Mouse (Mus musculus) kidney, embryonic 14.5 days (tissue): ENCODE data around the gene Cdr2l. TPM values are rescaled to one million over a fixed set of nuclear protein-coding genes. Genes with fewer than 3 reads are reported as not detected.

ENCODE experiments used
- ATAC-seq: fragments of 200-750 bp; cut with Nextera tagmentation; 2 replicates; pipeline ENCODE4 v1.8.0; 2017; ENCODE audit warnings: moderate number of reproducible peaks, mild to moderate bottlenecking, moderate TSS enrichment, moderate library complexity; ENCODE audit not compliant: low FRiP score, low TSS enrichment
- H3K27ac ChIP-seq: fragments of 300-500 bp; sonication (generic); 2 replicates; pipeline ENCODE4 v1.5.1; 2014; ENCODE audit warnings: low read depth, mild to moderate bottlenecking, low read length, moderate library complexity, mixed read lengths
- H3K27me3 ChIP-seq: fragments of 300-500 bp; sonication (generic); 2 replicates; pipeline ENCODE4 v1.6.1; 2014; ENCODE audit warnings: mild to moderate bottlenecking, low read length; ENCODE audit not compliant: control insufficient read depth, insufficient read depth
- H3K36me3 ChIP-seq: fragments of 300-500 bp; sonication (generic); 2 replicates; pipeline ENCODE4 v1.6.1; 2014; ENCODE audit warnings: low read length, mixed read lengths; ENCODE audit not compliant: control insufficient read depth, insufficient read depth
- H3K4me1 ChIP-seq: fragments of 300-500 bp; sonication (generic); 2 replicates; pipeline ENCODE4 v1.6.1; 2014; ENCODE audit warnings: low read length, mixed read lengths; ENCODE audit not compliant: control insufficient read depth, insufficient read depth
- H3K4me2 ChIP-seq: fragments of 300-500 bp; sonication (generic); replicated peaks from 2 replicates; pipeline ENCODE4 v1.6.1; 2014; ENCODE audit warnings: low read depth, mild to moderate bottlenecking, low read length
- H3K4me3 ChIP-seq: fragments of 300-500 bp; sonication (generic); 2 replicates; pipeline ENCODE4 v1.5.1; 2014; ENCODE audit warnings: mild to moderate bottlenecking, low read length
- H3K9ac ChIP-seq: fragments of 300-500 bp; sonication (generic); 2 replicates; pipeline ENCODE4 v1.6.1; 2014; ENCODE audit warnings: low read depth, mild to moderate bottlenecking, low read length, moderate library complexity
- H3K9me3 ChIP-seq: fragments of 300-500 bp; sonication (generic); 2 replicates; pipeline ENCODE4 v1.6.1; 2016; ENCODE audit warnings: low read length; ENCODE audit not compliant: control insufficient read depth
- WGBS: fragments of 180-500 bp; shearing (Covaris S2); extraction: QIAGEN DNeasy Blood & Tissue Kit; methylation state at CpG from one replicate; pipeline ENCODE4 v1.1.7; 2014; 5-methylcytosine and 5-hydroxymethylcytosine counted together
- polyA plus RNA-seq: library from polyadenylated mRNA; unstranded; fragments of >200 nt; fragmentation: Nextera tagmentation; extraction: Ambion mirVana; gene quantifications from 2 replicates; pipeline ENCODE4 v1.2.1, GENCODE M21; 2014

Gene Cdr2l
- polyA plus RNA-seq, 1 experiment from 2014 or later, result 13.0 TPM

- Histone ChIP-seq H3K27ac (no peak overlapping the region), H3K4me2 (no peak overlapping the region), H3K9ac (no peak overlapping the region), H3K4me1 (peaks cover 11% of the 10 kb centered on the region), H3K36me3 (peaks cover 67% of the 10 kb centered on the region), H3K27me3 (no peaks in the 10 kb centered on the region), H3K9me3 (no peaks in the 10 kb centered on the region), H3K4me3 (no peak overlapping the region)
- ATAC-seq, result no peak
- 82% methylated on average over 6 of the region's 6 CpGs for WGBS
Measured at GRCm38 (mm10) chr11:115425671-115426070, 44.0 kb downstream of the Cdr2l start.

GRCm38 (mm10) chr11:115427482-115428331, 46.0 kb downstream of the Cdr2l start:
- H3K27ac ChIP-seq, result peak overlapping the region; percentile 37

GRCm38 (mm10) chr11:115429307-115429706, 47.6 kb downstream of the Cdr2l start:
- no peaks in the 10 kb centered on the region for H3K27me3 ChIP-seq
- no peak overlapping the region for H3K4me2 ChIP-seq
- no peak overlapping the region for H3K27ac ChIP-seq
- no peak for ATAC-seq
- H3K36me3 ChIP-seq, result peaks cover 68% of the 10 kb centered on the region
- 85% methylated on average over 7 of the region's 7 CpGs for WGBS
- H3K4me1 ChIP-seq, result no peaks in the 10 kb centered on the region
- H3K4me3 ChIP-seq, result no peak overlapping the region
- no peaks in the 10 kb centered on the region for H3K9me3 ChIP-seq
- H3K9ac ChIP-seq, result no peak overlapping the region

More at GRCm38 (mm10) chr11:115427482-115428331, 46.0 kb downstream of the Cdr2l start:
- 42% methylated on average over 20 of the region's 20 CpGs for WGBS
- Histone ChIP-seq H3K4me3 (no peak overlapping the region), H3K4me2 (no peak overlapping the region), H3K4me1 (no peaks in the 10 kb centered on the region), H3K9ac (0 out of 2 replicates have a peak overlapping the region, but pooled peaks have one; percentile 14), H3K27me3 (no peaks in the 10 kb centered on the region), H3K9me3 (no peaks in the 10 kb centered on the region), H3K36me3 (peaks cover 77% of the 10 kb centered on the region)
- ATAC-seq, result peak; percentile 73

GRCm38 (mm10) chr11:115430561-115430960, 48.8 kb downstream of the Cdr2l start:
- no peaks in the 10 kb centered on the region for H3K9me3 ChIP-seq
- no peak overlapping the region for H3K9ac ChIP-seq
- H3K4me1 ChIP-seq, result 0 out of 2 replicates have a peak, but pooled peaks cover 3% of the 10 kb centered on the region
- H3K27me3 ChIP-seq, result no peaks in the 10 kb centered on the region
- H3K27ac ChIP-seq, result no peak overlapping the region
- peaks cover 57% of the 10 kb centered on the region for H3K36me3 ChIP-seq
- no peak overlapping the region for H3K4me2 ChIP-seq
- 94% methylated on average over 6 of the region's 6 CpGs for WGBS
- no peak overlapping the region for H3K4me3 ChIP-seq
- no peak for ATAC-seq

GRCm38 (mm10) chr11:115432814-115433213, 51.1 kb downstream of the Cdr2l start:
- Histone ChIP-seq H3K4me3 (no peak overlapping the region), H3K9me3 (no peaks in the 10 kb centered on the region), H3K27me3 (no peaks in the 10 kb centered on the region), H3K4me1 (0 out of 2 replicates have a peak, but pooled peaks cover 6% of the 10 kb centered on the region), H3K27ac (no peak overlapping the region), H3K36me3 (peaks cover 38% of the 10 kb centered on the region), H3K4me2 (no peak overlapping the region), H3K9ac (no peak overlapping the region)
- no peak for ATAC-seq
- WGBS, result 87% methylated on average over 4 of the region's 4 CpGs

- no peak overlapping the region for H3K4me3 ChIP-seq
- H3K9ac ChIP-seq, result no peak overlapping the region
- no peak overlapping the region for H3K27ac ChIP-seq
- 0 out of 2 replicates have a peak, but pooled peaks cover 6% of the 10 kb centered on the region for H3K4me1 ChIP-seq
- WGBS, result 76% methylated on average over 6 of the region's 6 CpGs
- no peak overlapping the region for H3K4me2 ChIP-seq
- no peak for ATAC-seq
- no peaks in the 10 kb centered on the region for H3K27me3 ChIP-seq
- no peaks in the 10 kb centered on the region for H3K9me3 ChIP-seq
- peaks cover 38% of the 10 kb centered on the region for H3K36me3 ChIP-seq
Measured at GRCm38 (mm10) chr11:115433342-115433741, 51.6 kb downstream of the Cdr2l start.

- Histone ChIP-seq H3K4me2 (peak overlapping the region; percentile 41), H3K27ac (no peak overlapping the region), H3K4me1 (0 out of 2 replicates have a peak, but pooled peaks cover 6% of the 10 kb centered on the region), H3K27me3 (no peaks in the 10 kb centered on the region), H3K9ac (0 out of 2 replicates have a peak overlapping the region, but pooled peaks have one; percentile 44), H3K4me3 (peak overlapping the region; percentile 19; the same call in 1 of the 2 replicates), H3K9me3 (peaks cover 6% of the 10 kb centered on the region; the same call in 1 of the 2 replicates), H3K36me3 (peaks cover 16% of the 10 kb centered on the region)
- WGBS, result 3% methylated on average over 31 of the region's 31 CpGs
- ATAC-seq, result 0 out of 2 replicates have a peak, but pooled peaks have one; percentile 58
Measured at GRCm38 (mm10) chr11:115435596-115436337, 54.1 kb downstream of the Cdr2l start.

- H3K4me3 ChIP-seq, result no peak overlapping the region
- H3K27ac ChIP-seq, result no peak overlapping the region
- H3K9ac ChIP-seq, result no peak overlapping the region
- no peak overlapping the region for H3K4me2 ChIP-seq
- peaks cover 6% of the 10 kb centered on the region; the same call in 1 of the 2 replicates for H3K9me3 ChIP-seq
- no peaks in the 10 kb centered on the region for H3K36me3 ChIP-seq
- no peak for ATAC-seq
- 0 out of 2 replicates have a peak, but pooled peaks cover 6% of the 10 kb centered on the region for H3K4me1 ChIP-seq
- no peaks in the 10 kb centered on the region for H3K27me3 ChIP-seq
- WGBS, result 63% methylated on average over 5 of the region's 5 CpGs
Measured at GRCm38 (mm10) chr11:115437571-115438122, 55.9 kb downstream of the Cdr2l start.
